Mouse (Mus musculus): ENCODE results near the gene Eapp.

Gene Eapp

GRCm38 (mm10) chr12:54637033-54637432 is 58.7 kb downstream of the Eapp start:
- DNase-seq (ENCODE audit: low spot score) = no peak

- no peak for DNase-seq (ENCODE audit: low spot score)
Measured at GRCm38 (mm10) chr12:54632141-54632540, 63.6 kb downstream of the Eapp start.

DNA sequence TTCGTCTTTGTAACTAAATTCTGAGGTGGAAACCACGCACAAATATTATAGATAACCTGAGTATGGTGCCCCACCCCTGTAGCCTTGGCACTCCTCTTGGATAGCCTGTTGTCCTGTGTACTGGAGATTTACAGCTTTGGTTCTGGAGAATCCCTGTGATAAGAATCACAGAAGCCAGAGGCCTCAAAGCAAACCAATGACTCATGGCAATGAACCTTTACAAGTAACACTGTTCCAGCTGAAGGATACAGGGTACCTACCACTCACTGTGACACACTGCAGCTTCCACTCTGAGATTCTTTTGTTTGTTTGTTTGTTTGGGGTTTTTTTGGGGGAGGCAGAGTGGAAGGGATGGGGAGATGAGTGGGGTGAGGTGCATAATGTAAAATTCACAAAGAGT is 73.8 kb downstream of the Eapp start:
- no peak for DNase-seq (ENCODE audit: low spot score)
